Mouse (Mus musculus) heart, adult 2 months (tissue): ENCODE measurements around the gene Zfp276. TPM values are rescaled to one million over a fixed set of nuclear protein-coding genes. Genes with fewer than 3 reads are reported as not detected.
"Not testable (repeated sequence)": the region's sequence is repeated elsewhere in the genome, so short reads cannot be mapped to it uniquely, and the experiment has no call there.

Source experiments
- DNase-seq, 2 experiments: peaks; one replicate each; pipeline ENCODE4 v3.0.0; 2021
- H3K27ac ChIP-seq: fragments of 200-600 bp; 2 replicates; pipeline ENCODE4 v1.8.1; 2022
- H3K27me3 ChIP-seq: fragments of 200-500 bp; 2 replicates; pipeline ENCODE4 v1.6.1; 2012; ENCODE audit warnings: mild to moderate bottlenecking, low read length, inconsistent platforms, mixed read lengths; ENCODE audit not compliant: control insufficient read depth, insufficient read depth
- H3K36me3 ChIP-seq: fragments of 200-500 bp; 2 replicates; pipeline ENCODE4 v1.6.1; 2012; ENCODE audit warnings: low read length, inconsistent platforms; ENCODE audit not compliant: control insufficient read depth, insufficient read depth
- H3K4me1 ChIP-seq: fragments of 200-500 bp; 2 replicates; pipeline ENCODE4 v1.6.1; 2011; ENCODE audit warnings: low read length; ENCODE audit not compliant: control insufficient read depth, insufficient read depth
- H3K4me3 ChIP-seq: fragments of 200-600 bp; 2 replicates; pipeline ENCODE4 v1.8.1; 2022
- H3K79me2 ChIP-seq: fragments of 200-500 bp; replicated peaks from 2 replicates; pipeline ENCODE4 v1.6.1; 2012; ENCODE audit warnings: mild to moderate bottlenecking, inconsistent platforms, low read length, moderate library complexity, mixed read lengths; ENCODE audit not compliant: control insufficient read depth, insufficient read depth
- H3K9ac ChIP-seq: fragments of 200-500 bp; 2 replicates; pipeline ENCODE4 v1.6.1; 2012; ENCODE audit warnings: low read depth, mild to moderate bottlenecking, control low read depth, inconsistent platforms, low read length, mixed read lengths
- CTCF ChIP-seq: fragments of 200-600 bp; IDR thresholded peaks from 2 replicates; pipeline ENCODE4 v1.8.1; 2022; ENCODE audit warnings: antibody characterized with exemption, mild to moderate bottlenecking, moderate library complexity
- EP300 ChIP-seq: fragments of 200-500 bp; IDR thresholded peaks from 2 replicates; pipeline ENCODE4 v1.6.1; 2011; ENCODE audit warnings: low read depth, low read length, control low read depth; ENCODE audit not compliant: insufficient read depth
- POLR2A ChIP-seq: fragments of 200-500 bp; IDR thresholded peaks from 2 replicates; pipeline ENCODE4 v1.6.1; 2011; ENCODE audit warnings: mild to moderate bottlenecking, low read depth, low read length, control low read depth; ENCODE audit not compliant: insufficient read depth
- WGBS: fragments of 180-500 bp; shearing (Covaris S2); methylation state at CpG from one replicate; pipeline ENCODE4 v1.1.7; 2018; 5-methylcytosine and 5-hydroxymethylcytosine counted together
- intact Hi-C: fragments of 180-260 bp; cut with DNase I; formaldehyde crosslinking; loops from one replicate; pipeline ENCODE4 v1.15.1; 2025
- polyA plus RNA-seq: library from polyadenylated mRNA; depleted of rRNA; stranded (reverse); fragments of >200 nt; gene quantifications from 2 replicates; pipeline ENCODE4 v1.2.3, GENCODE M21; 2012
- total RNA-seq, 2 experiments: library from RNA; stranded (reverse); gene quantifications; 2 replicates each; pipeline ENCODE4 v1.2.3; 2021

The Zfp276 gene
- total and polyA plus RNA-seq, 3 experiments, result 9.3 to 16.1 (median 11.2) TPM

DNA sequence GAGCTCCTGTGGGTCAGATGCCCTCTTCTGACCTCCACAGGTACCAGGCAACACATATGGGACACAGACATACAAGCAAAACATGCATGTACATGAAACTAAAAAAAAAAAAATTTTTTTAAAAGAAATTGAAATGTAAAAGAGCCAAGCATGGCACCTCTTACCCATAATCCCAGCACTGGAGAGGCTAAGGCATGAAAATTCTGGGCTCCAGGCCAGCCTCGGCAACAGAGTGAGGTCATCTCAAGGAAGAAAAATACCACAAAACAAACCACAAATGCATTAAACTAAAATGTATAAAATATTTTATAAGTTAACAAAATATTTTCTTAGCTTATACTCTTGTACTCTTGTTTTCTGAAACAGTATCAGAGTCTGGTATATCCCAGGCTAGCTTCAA lies 33.1 kb upstream of the Zfp276 start:
- intact Hi-C loops, result loop anchor here (10.0 kb wide), 2 partner anchors 264 to 846 kb away; partner anchors contain the start of gene Zc3h18
- H3K27ac ChIP-seq, result no peak overlapping the region
- 27% methylated on average over 1 of the region's 1 CpGs for WGBS

DNA sequence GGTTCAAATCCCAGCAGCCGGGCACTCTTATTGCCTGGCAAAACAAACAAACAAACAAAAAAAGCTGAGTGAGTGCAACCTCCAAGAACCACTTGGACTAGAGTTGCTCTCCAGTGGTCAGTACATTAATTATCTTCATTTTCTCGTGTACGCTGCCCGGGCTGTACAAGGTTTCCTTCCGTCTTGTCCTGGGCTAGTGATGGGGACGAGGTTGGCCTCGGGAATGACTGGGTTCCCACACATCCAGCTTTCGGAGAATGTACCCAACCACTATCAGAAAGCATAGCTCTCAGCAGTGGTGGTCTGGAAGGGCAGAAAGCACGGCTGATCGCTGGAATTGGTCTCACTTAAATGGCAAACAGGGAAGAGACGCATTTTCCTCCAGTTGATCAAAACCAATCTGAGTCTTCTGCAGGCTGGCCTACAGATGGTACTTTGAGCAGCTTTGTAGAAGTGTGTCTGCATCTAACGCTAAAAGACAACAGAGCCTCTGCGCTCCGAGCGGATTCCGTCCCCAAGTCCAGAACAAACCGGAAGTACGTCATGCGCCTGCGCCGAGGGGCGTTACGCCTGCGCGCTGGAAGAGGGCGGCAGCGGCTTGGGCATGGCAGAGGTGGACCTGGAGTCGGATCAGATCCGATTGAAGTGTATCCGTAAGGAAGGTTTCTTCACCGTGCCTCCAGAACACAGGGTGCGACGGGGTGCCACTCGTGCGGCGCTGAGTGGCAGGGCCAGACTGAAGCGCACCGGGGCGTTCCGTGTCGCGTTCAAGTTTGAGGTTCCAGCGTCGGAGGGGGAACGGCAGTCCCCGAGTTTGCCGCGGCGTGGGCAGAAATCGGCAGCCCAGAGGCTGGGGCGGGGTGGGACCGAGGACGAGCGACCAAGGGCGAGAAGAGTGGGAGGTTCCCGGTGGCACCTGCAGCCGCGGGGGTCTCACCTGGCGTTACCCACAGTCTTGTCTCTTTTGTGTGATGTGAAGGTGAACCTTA lies 29.4 kb upstream of the Zfp276 start, which contains the start of gene Cdk10:
Cdk10 (plus strand) TSS at position 565 of the 989 bp plus-strand sequence.
- Histone ChIP-seq H3K4me3 (peak within 1 kb of the TSS; percentile 75), H3K27ac (peak within 1 kb of the TSS; percentile 85), H3K9ac (peak within 1 kb of the TSS; percentile 90), H3K36me3 (no peaks in the 10 kb centered on the region), H3K4me1 (peaks cover 2% of the 10 kb centered on the region), H3K27me3 (no peaks in the 10 kb centered on the region), H3K79me2 (no peaks in the 10 kb centered on the region)
- intact Hi-C loops, result loop anchor here (10.0 kb wide), 2 partner anchors 260 to 850 kb away; partner anchors contain the start of gene Zc3h18
- 2% methylated on average over 59 of the region's 59 CpGs for WGBS
- no peak for TF ChIP-seq CTCF
- peak; percentile 100 for TF ChIP-seq POLR2A
- peak; percentile 70; the same call in 1 of the 2 replicates for TF ChIP-seq EP300
- DNase-seq, result peak; percentile 94 to 97

More for the DNA sequence above, 33.1 kb upstream of the Zfp276 start:
- no peak for TF ChIP-seq POLR2A
- no peak for TF ChIP-seq CTCF
- TF ChIP-seq EP300, result no peak
- peaks cover 2% of the 10 kb centered on the region for H3K4me1 ChIP-seq
- H3K9ac ChIP-seq, result no peak overlapping the region
- no peaks in the 10 kb centered on the region for H3K79me2 ChIP-seq
- no peaks in the 10 kb centered on the region for H3K36me3 ChIP-seq
- no peak overlapping the region for H3K4me3 ChIP-seq
- no peak for DNase-seq
- H3K27me3 ChIP-seq, result no peaks in the 10 kb centered on the region

DNA sequence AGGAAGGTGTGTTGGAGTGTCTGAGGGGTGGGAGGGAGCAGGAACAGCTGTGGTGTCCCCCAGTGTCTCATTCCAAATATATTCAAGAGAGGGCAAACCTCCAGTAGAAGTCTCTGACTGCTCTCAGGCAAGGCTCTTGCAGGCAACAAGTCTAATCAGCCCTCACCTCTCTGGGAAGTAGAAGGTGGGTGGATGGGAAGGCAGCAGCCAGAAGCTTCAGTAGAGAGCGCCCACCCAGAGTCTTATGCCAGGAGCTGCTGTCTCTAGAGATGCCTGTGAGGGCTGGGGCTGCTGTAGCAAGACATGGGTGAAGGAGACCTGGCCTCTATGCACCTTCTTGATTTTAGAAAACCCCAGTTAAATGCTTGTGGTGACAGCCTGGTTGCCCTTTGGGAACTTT lies 25.6 kb upstream of the Zfp276 start:
- H3K27me3 ChIP-seq, result no peaks in the 10 kb centered on the region
- WGBS, result 100% methylated on average over 1 of the region's 1 CpGs
- no peaks in the 10 kb centered on the region for H3K36me3 ChIP-seq
- H3K9ac ChIP-seq, result no peak overlapping the region
- no peak overlapping the region for H3K4me3 ChIP-seq
- TF ChIP-seq EP300 (no peak), CTCF (no peak), POLR2A (no peak)
- DNase-seq, result no peak
- intact Hi-C loops, result loop anchor here (10.0 kb wide), 2 partner anchors 256 to 854 kb away; partner anchors contain the start of gene Zc3h18
- H3K27ac ChIP-seq, result no peak overlapping the region
- no peaks in the 10 kb centered on the region for H3K79me2 ChIP-seq
- H3K4me1 ChIP-seq, result peaks cover 2% of the 10 kb centered on the region

DNA sequence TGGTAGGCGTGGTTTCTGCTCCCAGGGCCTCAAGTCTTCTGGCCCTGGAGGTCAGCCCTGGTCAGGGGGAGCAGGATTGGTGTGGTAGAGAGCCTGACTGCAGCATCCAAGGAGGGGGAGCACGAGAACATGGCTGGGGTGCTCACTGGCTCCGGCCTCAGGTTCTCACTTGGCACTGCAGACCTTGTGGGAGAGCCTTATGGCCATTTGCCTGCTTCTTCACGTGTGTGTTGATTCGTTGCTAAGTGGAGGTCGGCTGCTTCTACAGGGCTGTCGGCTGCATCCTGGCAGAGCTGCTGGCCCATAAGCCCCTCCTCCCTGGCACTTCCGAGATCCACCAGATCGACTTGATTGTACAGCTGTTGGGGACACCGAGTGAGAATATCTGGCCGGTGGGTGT lies 23.7 kb upstream of the Zfp276 start:
- H3K9ac ChIP-seq, H3K4me3 ChIP-seq, intact Hi-C loops, H3K27me3 ChIP-seq, H3K27ac ChIP-seq, H3K4me1 ChIP-seq, H3K79me2 ChIP-seq, H3K36me3 ChIP-seq, DNase-seq: not testable (repeated sequence)
- WGBS, result 79% methylated on average over 11 of the region's 11 CpGs

DNA sequence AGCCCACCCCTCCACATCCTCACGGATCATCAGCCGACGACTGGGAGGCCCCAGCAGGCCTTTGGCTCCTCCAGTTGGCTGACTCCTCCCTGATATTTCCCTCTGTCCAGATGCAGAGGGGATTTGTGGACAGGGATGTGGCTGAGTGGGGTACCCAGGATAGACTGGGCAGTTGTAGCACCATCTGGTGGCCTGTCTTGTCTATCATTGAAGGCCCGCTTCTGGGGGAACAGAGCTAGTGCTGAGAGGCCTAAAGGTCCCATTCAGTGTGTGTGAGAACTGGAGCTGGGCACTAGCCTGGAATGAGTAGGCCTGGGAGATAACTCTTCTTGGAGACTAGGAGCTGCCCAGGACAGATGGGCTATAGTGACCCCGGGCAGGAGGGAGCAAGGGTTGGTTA lies 22.3 kb upstream of the Zfp276 start:
- Histone ChIP-seq H3K4me1 (peaks cover 4% of the 10 kb centered on the region), H3K4me3 (no peak overlapping the region), H3K9ac (no peak overlapping the region), H3K79me2 (no peaks in the 10 kb centered on the region), H3K27ac (no peak overlapping the region), H3K27me3 (no peaks in the 10 kb centered on the region), H3K36me3 (no peaks in the 10 kb centered on the region)
- 58% methylated on average over 5 of the region's 5 CpGs for WGBS
- no peak for TF ChIP-seq POLR2A
- no peak for TF ChIP-seq EP300
- TF ChIP-seq CTCF, result peak; percentile 47
- intact Hi-C loops, result no loop called here
- DNase-seq, result peak in 1 of 2 experiments; percentile 19

DNA sequence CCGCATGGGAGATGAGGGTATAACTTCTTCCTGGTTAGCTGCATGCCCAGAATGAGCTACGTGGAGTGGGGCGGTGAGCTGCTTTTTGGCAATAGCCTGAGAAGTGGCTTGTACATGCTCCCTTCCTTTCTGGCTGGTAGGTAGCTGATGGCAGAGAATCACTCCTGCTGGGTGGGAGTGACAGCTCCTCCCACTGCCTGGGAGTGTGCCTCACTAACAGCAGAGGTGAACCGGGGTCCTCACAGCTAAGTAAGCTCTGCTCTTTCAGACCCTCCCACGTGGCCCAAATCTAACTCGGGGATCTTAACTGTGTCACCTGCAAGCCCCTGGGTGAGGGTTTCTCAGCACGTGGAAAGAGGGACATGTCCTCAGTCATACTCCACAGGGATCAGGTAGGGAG lies 21.4 kb upstream of the Zfp276 start:
- no peaks in the 10 kb centered on the region for H3K79me2 ChIP-seq
- no peaks in the 10 kb centered on the region for H3K36me3 ChIP-seq
- no peak overlapping the region for H3K4me3 ChIP-seq
- WGBS, result 51% methylated on average over 7 of the region's 7 CpGs
- intact Hi-C loops, result no loop called here
- H3K9ac ChIP-seq, result no peak overlapping the region
- H3K4me1 ChIP-seq, result peaks cover 4% of the 10 kb centered on the region
- no peak overlapping the region for H3K27ac ChIP-seq
- no peak for DNase-seq
- H3K27me3 ChIP-seq, result no peaks in the 10 kb centered on the region
- TF ChIP-seq EP300 (no peak), POLR2A (no peak)
